Mouse (Mus musculus): ENCODE data around the gene Samd7. TPM values are rescaled to one million over a fixed set of nuclear protein-coding genes. Genes with fewer than 3 reads are reported as not detected.

Gene Samd7
- polyA plus RNA-seq, 1 experiment from 2014 or later = not detected

DNA sequence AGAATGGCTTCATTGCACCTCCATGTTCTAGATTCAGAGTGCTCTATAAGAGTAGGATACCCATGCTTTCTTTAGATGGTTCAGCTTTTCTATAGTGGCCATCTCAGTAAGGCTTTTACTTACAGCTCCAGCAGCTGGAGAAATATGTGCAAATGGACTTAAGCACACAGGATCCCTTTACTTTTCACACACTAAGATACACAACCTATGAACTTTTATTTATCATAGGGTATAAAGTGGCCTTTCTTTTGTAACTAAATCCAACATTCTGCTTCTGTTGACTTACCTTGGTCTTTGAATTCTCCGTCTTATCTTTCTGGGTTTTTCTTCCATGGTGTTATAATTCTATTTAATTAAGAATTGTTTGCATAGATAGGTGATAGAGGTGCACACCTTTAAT lies 25.5 kb downstream of the Samd7 start:
- Histone ChIP-seq H3K4me2 (ENCODE audit: low read length) (no peak overlapping the region), H3K4me1 (replicated peaks; ENCODE audit: control insufficient read depth, insufficient read depth, low read length) (no peaks in the 10 kb centered on the region), H3K9ac (replicated peaks; ENCODE audit: low read depth, low read length) (no peak overlapping the region), H3K4me3 (replicated peaks; ENCODE audit: low read length) (no peak overlapping the region), H3K27me3 (replicated peaks; ENCODE audit: control insufficient read depth, insufficient read depth, low read length) (no peaks in the 10 kb centered on the region), H3K27ac (ENCODE audit: low read length) (no peak overlapping the region), H3K9me3 (ENCODE audit: control insufficient read depth, low read length) (no peaks in the 10 kb centered on the region), H3K36me3 (ENCODE audit: control insufficient read depth, insufficient read depth) (no peaks in the 10 kb centered on the region)
- ATAC-seq = no peak
- WGBS = 98% methylated on average over 1 of the region's 1 CpGs

DNA sequence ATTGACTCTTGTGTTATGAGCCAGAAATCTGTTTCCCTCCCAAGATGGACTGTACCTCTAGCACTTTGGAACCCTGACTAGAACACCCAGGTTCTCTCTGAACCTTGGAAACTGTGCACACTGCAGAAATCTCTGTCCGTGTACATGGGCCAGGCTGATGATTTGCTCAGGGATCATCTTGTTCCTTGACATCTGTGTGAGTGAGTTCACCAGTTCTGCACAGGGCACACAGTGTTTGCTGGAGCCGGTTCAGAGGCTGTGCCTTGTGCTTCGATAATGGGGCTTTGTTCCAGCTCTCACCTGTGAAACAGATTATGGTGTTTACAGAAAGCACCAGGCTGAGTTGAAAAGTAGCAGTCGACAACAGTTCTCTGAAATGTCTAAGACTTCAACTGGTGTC lies 26.5 kb downstream of the Samd7 start:
- Histone ChIP-seq H3K4me2 (ENCODE audit: low read length) (no peak overlapping the region), H3K27ac (ENCODE audit: low read length) (no peak overlapping the region), H3K9me3 (ENCODE audit: control insufficient read depth, low read length) (no peaks in the 10 kb centered on the region), H3K4me1 (replicated peaks; ENCODE audit: control insufficient read depth, insufficient read depth, low read length) (no peaks in the 10 kb centered on the region), H3K36me3 (ENCODE audit: control insufficient read depth, insufficient read depth) (no peaks in the 10 kb centered on the region), H3K27me3 (replicated peaks; ENCODE audit: control insufficient read depth, insufficient read depth, low read length) (no peaks in the 10 kb centered on the region), H3K9ac (replicated peaks; ENCODE audit: low read depth, low read length) (no peak overlapping the region), H3K4me3 (replicated peaks; ENCODE audit: low read length) (no peak overlapping the region)
- WGBS = 81% methylated on average over 4 of the region's 4 CpGs
- ATAC-seq = no peak

DNA sequence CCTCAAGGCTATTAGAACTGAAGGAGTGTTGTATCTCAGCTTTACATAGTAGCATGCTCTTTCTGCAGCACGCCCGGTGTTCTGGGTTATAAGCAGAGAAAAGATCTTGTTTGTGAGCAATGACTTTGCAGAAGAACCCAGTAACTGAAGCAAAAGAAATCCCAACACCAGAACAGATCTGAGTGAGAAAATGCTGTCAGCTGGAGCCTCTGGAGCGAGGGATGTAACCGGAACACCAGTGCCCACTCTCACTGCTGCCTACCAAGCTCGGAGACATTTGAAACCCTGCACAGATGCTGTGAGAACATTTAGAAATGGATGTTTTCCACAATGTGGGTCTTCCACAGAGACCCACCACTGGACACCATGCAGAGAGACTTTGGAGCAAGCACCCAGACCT lies 28.6 kb downstream of the Samd7 start:
- ATAC-seq = no peak
- Histone ChIP-seq H3K27me3 (replicated peaks; ENCODE audit: control insufficient read depth, insufficient read depth, low read length) (no peaks in the 10 kb centered on the region), H3K36me3 (ENCODE audit: control insufficient read depth, insufficient read depth) (no peaks in the 10 kb centered on the region), H3K27ac (ENCODE audit: low read length) (no peak overlapping the region), H3K9me3 (ENCODE audit: control insufficient read depth, low read length) (no peaks in the 10 kb centered on the region), H3K4me3 (replicated peaks; ENCODE audit: low read length) (no peak overlapping the region), H3K4me1 (replicated peaks; ENCODE audit: control insufficient read depth, insufficient read depth, low read length) (no peaks in the 10 kb centered on the region), H3K9ac (replicated peaks; ENCODE audit: low read depth, low read length) (no peak overlapping the region), H3K4me2 (ENCODE audit: low read length) (no peak overlapping the region)
- 96% methylated on average over 5 of the region's 5 CpGs for WGBS

DNA sequence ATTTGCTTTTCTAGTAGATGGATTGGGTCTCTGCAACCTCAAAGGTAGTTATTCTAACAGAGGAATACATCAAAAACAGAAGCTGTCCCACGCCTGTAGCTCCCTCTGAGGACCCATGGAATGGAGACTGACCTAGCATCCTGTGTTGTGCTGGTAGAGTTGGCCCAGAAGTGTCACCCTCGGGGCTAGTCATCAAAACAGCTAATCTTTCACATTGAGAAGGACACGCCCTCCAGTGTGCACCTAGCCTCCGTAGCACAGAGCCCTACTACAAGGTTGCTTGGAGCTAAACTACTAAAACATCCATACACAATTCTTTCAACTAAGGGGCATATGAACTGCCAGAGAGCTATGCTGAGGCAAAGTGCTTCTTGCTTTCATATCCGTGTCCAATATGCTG lies 31.9 kb downstream of the Samd7 start:
- no peak overlapping the region for H3K9ac ChIP-seq (replicated peaks; ENCODE audit: low read depth, low read length)
- no peaks in the 10 kb centered on the region for H3K36me3 ChIP-seq (ENCODE audit: control insufficient read depth, insufficient read depth)
- no peaks in the 10 kb centered on the region for H3K27me3 ChIP-seq (replicated peaks; ENCODE audit: control insufficient read depth, insufficient read depth, low read length)
- no peak overlapping the region for H3K27ac ChIP-seq (ENCODE audit: low read length)
- H3K9me3 ChIP-seq (ENCODE audit: control insufficient read depth, low read length) = no peaks in the 10 kb centered on the region
- no peak overlapping the region for H3K4me2 ChIP-seq (ENCODE audit: low read length)
- no peak overlapping the region for H3K4me3 ChIP-seq (replicated peaks; ENCODE audit: low read length)
- 80% methylated on average over 5 of the region's 5 CpGs for WGBS
- no peak for ATAC-seq
- H3K4me1 ChIP-seq (replicated peaks; ENCODE audit: control insufficient read depth, insufficient read depth, low read length) = no peaks in the 10 kb centered on the region

DNA sequence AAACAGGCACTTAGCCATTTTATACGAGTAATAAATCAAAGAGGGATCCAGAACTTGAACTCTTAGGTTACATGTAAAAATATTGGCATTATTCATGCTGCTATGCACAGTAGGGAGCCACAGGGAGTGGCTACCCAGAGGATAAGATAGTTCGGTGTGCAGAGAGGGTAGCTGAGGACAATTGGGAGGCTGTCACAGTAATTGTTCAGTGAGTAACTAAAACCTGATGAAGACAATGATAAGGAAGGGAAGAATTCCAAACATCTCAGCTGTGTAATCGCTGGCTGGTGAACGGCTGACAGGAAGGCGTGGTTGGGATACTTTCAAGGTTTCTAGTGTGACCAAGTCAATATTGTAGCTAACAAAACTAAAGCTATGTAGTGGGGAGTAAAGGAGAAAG lies 42.4 kb downstream of the Samd7 start:
- H3K36me3 ChIP-seq (ENCODE audit: control insufficient read depth, insufficient read depth) = no peaks in the 10 kb centered on the region
- H3K4me3 ChIP-seq (replicated peaks; ENCODE audit: low read length) = no peak overlapping the region
- 30% methylated on average over 5 of the region's 5 CpGs for WGBS
- no peaks in the 10 kb centered on the region for H3K27me3 ChIP-seq (replicated peaks; ENCODE audit: control insufficient read depth, insufficient read depth, low read length)
- no peaks in the 10 kb centered on the region for H3K4me1 ChIP-seq (replicated peaks; ENCODE audit: control insufficient read depth, insufficient read depth, low read length)
- ATAC-seq = no peak
- H3K27ac ChIP-seq (ENCODE audit: low read length) = no peak overlapping the region
- no peak overlapping the region for H3K4me2 ChIP-seq (ENCODE audit: low read length)
- H3K9ac ChIP-seq (replicated peaks; ENCODE audit: low read depth, low read length) = no peak overlapping the region
- no peaks in the 10 kb centered on the region for H3K9me3 ChIP-seq (ENCODE audit: control insufficient read depth, low read length)

DNA sequence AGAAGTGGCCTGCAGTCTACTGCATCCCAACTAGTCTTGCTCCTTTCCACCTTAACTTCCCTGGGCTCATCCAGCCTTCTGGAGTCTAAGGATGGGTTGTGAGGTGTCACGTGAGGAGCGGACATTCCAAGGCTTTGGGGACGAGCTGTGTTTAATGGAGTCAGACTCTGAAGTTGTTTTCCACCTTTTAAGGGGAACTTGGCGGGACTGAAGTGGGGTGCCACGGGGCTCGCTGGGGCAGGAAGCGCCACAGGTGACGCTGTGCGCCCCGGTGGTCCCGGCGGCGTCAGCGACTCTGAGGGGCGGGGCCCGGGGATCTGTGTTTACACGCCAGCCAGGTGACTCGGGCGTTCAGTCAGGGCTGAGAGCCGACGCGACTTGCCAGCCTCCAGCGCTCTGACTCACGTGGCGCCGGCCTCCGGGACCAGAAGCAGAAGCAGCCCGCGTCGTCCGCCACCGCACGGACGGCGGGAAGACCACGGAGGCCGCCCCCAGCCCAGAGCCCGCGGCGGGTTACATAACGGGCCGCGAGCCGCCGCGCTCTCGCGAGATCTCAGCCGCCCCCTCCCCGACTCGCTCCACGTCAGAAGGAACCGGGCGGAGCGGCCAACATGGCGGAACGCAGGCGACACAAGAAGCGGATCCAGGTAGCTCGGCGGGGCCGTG lies 46.8 kb downstream of the Samd7 start, which contains the start of gene Sec62:
Gene Sec62 (plus strand): TSS at position 139 of the 666 bp plus-strand sequence.
- Histone ChIP-seq H3K27ac (ENCODE audit: low read length) (peak within 1 kb of the TSS; percentile 88), H3K4me2 (ENCODE audit: low read length) (peak within 1 kb of the TSS; percentile 91)
- WGBS = under 1% methylated on average over 53 of the region's 62 CpGs

DNA sequence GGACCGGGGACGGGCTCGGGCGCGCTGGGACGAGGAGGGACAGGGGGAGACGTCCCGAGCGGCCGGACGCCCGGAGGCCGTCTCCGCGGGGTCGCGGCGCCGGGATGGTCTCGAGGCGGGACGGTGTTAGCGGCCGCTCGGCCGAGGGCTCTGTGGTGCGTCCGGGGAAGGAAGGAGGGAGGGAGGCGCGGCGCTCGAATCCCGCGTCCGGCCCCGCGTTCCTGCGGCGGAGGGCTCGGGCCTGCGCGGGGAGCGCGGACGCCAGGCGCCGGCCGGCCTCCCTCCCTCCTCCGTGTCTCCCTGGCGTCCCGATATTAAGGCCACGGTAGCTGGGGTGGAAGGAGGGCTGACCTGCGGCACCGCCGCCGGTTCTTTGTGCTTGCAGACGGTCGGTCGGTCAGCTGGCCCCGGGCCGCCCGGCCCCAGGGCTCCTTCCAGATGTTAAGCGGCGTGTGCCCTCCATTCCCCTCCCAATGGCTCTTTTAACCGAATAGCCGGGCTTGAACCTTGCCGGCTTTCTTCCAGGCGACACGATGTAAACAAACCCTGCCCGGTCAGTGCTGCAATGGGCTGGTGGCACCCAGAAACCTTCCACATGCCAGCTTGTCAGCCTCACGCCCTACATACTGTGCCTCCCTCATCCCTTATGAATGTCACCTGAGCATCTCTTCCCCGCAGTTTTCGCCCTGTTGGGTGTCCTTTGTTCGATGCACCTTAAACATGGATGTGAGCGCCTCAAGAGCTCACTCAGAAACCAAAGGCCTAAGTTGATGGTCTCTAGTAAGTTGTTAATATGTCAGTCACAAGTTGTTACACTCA lies 47.5 kb downstream of the Samd7 start:
- H3K9me3 ChIP-seq (ENCODE audit: control insufficient read depth, low read length) = no peaks in the 10 kb centered on the region
- H3K9ac ChIP-seq (replicated peaks; ENCODE audit: low read depth, low read length) = peak overlapping the region; percentile 99
- under 1% methylated on average over 55 of the region's 75 CpGs for WGBS
- no peaks in the 10 kb centered on the region for H3K27me3 ChIP-seq (replicated peaks; ENCODE audit: control insufficient read depth, insufficient read depth, low read length)
- ATAC-seq = peak; percentile 82
- H3K36me3 ChIP-seq (ENCODE audit: control insufficient read depth, insufficient read depth) = no peaks in the 10 kb centered on the region
- peaks cover 6% of the 10 kb centered on the region for H3K4me1 ChIP-seq (replicated peaks; ENCODE audit: control insufficient read depth, insufficient read depth, low read length)
- H3K4me3 ChIP-seq (replicated peaks; ENCODE audit: low read length) = peak overlapping the region; percentile 95
- peak overlapping the region; percentile 91 for H3K4me2 ChIP-seq (ENCODE audit: low read length)
- H3K27ac ChIP-seq (ENCODE audit: low read length) = peak overlapping the region; percentile 88

More for the DNA sequence above, 46.8 kb downstream of the Samd7 start, which contains the start of gene Sec62:
- ATAC-seq = peak; percentile 99
- peak within 1 kb of the TSS; percentile 99 for H3K9ac ChIP-seq (replicated peaks; ENCODE audit: low read depth, low read length)
- H3K9me3 ChIP-seq (ENCODE audit: control insufficient read depth, low read length) = no peaks in the 10 kb centered on the region
- no peaks in the 10 kb centered on the region for H3K36me3 ChIP-seq (ENCODE audit: control insufficient read depth, insufficient read depth)
- H3K4me3 ChIP-seq (replicated peaks; ENCODE audit: low read length) = peak within 1 kb of the TSS; percentile 95
- no peaks in the 10 kb centered on the region for H3K27me3 ChIP-seq (replicated peaks; ENCODE audit: control insufficient read depth, insufficient read depth, low read length)
- peaks cover 6% of the 10 kb centered on the region for H3K4me1 ChIP-seq (replicated peaks; ENCODE audit: control insufficient read depth, insufficient read depth, low read length)

DNA sequence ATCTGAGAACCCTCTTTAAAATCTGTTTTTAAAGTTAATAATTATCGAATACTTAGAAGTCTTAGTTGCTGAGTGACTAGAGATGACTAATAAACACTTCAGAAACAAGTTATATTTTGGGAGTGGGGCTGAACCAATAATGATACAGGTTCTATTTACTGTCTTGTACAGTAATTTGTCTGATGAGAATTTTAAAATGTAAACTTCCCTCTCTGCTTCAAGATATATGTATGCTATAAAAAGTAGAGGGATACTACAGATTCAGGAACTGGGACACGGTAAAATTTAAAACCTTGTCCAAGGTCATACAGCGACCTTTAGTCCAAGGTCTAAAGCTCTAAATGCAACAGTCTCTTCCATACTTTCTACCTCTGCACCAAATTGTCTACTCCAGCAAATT lies 56.1 kb downstream of the Samd7 start:
- Histone ChIP-seq H3K4me2 (ENCODE audit: low read length) (no peak overlapping the region), H3K27ac (ENCODE audit: low read length) (no peak overlapping the region), H3K27me3 (replicated peaks; ENCODE audit: control insufficient read depth, insufficient read depth, low read length) (no peaks in the 10 kb centered on the region), H3K9me3 (ENCODE audit: control insufficient read depth, low read length) (no peaks in the 10 kb centered on the region), H3K4me3 (replicated peaks; ENCODE audit: low read length) (no peak overlapping the region), H3K36me3 (ENCODE audit: control insufficient read depth, insufficient read depth) (peaks cover 9% of the 10 kb centered on the region), H3K9ac (replicated peaks; ENCODE audit: low read depth, low read length) (no peak overlapping the region), H3K4me1 (replicated peaks; ENCODE audit: control insufficient read depth, insufficient read depth, low read length) (no peaks in the 10 kb centered on the region)
- 95% methylated on average over 3 of the region's 3 CpGs for WGBS
- ATAC-seq = no peak

DNA sequence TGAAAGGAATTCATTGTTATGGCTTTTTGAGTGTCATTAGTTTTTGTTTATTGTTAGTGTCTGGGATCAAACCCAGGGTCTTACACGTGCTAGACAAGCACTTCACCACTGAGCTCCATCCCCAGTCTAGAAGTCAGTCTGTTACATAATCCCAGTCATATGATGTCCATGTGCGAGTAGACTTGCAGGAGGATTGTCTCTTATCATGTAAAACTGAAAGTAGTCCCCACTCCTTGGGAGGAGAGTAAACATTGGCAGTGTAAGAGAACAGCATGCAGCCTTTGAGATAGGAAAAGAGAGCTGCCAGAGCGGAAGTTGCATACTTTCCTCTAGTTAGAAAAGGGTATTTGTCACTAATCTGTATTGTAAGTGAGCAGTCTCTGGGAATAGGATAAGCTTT lies 66.8 kb downstream of the Samd7 start:
- Histone ChIP-seq H3K36me3 (ENCODE audit: control insufficient read depth, insufficient read depth) (peaks cover 34% of the 10 kb centered on the region), H3K4me3 (replicated peaks; ENCODE audit: low read length) (no peak overlapping the region), H3K27me3 (replicated peaks; ENCODE audit: control insufficient read depth, insufficient read depth, low read length) (no peaks in the 10 kb centered on the region), H3K9ac (replicated peaks; ENCODE audit: low read depth, low read length) (no peak overlapping the region), H3K9me3 (ENCODE audit: control insufficient read depth, low read length) (no peaks in the 10 kb centered on the region), H3K4me1 (replicated peaks; ENCODE audit: control insufficient read depth, insufficient read depth, low read length) (no peaks in the 10 kb centered on the region), H3K27ac (ENCODE audit: low read length) (no peak overlapping the region), H3K4me2 (ENCODE audit: low read length) (no peak overlapping the region)
- no peak for ATAC-seq
- 70% methylated on average over 3 of the region's 3 CpGs for WGBS
